In the genomic region with DNA sequence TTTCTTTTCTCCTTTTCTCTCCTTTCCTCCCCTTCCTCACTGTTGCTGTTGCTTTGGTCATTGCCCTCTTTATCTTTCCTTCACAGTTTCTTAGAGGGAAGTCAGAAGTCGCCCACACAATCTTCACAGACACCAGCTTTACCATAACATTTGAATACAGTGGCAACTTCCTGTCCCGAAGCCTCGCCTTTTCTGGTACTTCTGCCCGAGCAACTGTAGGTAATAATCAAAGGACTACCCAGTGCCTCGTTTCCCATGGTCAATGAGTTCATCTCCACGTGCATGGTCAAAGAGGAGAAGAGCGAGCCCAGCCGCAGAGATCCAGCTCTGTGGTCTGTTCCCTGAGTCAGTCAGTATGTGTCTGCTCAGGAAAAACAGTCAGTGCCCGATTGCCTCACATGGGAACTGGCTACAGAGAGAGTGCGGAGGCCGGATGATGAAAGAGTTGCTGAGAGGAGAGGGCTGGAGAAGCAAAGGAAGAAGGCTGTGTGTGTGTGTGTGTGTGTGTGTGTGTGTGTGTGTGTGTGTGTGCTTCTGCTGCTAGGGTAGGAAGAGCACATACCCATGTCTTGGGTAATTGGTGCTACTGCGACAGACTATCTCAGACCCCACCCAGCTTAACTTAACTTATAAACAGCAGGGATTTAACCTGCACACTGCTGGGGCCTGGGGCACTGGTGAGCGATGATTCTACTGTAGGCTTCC, we compare ENCODE assay signal across 7 mouse cellular contexts.
DNase-seq lines count a peak whose midpoint lies in the region; ATAC-seq lines count a peak whose summit lies in the region.

No protein-coding gene starts in this region.

- intact Hi-C loops in heart, postnatal 36 days (cut with DNase I): no loop called here

- ATAC-seq in megakaryocyte, adult 5-6 weeks (ENCODE audit: poor library complexity, severe bottlenecking): peak; percentile 86
- ATAC-seq in cerebellum, adult (ENCODE audit: insufficient number of reproducible peaks, low FRiP score, low TSS enrichment): no peak

- peak; percentile 70 to 74 for DNase-seq in CD8-positive naive resting alpha-beta T cell, adult 2 months (ENCODE audit: low read depth in 2 of 2, low spot score in 2 of 2)
- DNase-seq in T-cell, adult 2 months (ENCODE audit: low spot score): peak; percentile 80
- DNase-seq in heart, postnatal 36 days: peak; percentile 18 to 41
- DNase-seq in testis, postnatal 14 days (ENCODE audit: low spot score): no peak
- no peak for DNase-seq in cerebellum, postnatal 25 days

Comparison
In these comparisons a context has a peak if more than half of its experiments do, and no peak if none do; other contexts are left out.
1. DNase-seq: peak in CD8-positive naive resting alpha-beta T cell, adult 2 months (2 of 2), T-cell, adult 2 months (single experiment) and heart, postnatal 36 days (2 of 2); none in testis, postnatal 14 days (single experiment) and cerebellum, postnatal 25 days (0 of 2).